Mouse (Mus musculus) embryonic facial prominence, embryonic 11.5 days (tissue): ENCODE measurements around the gene Dnajc28. TPM values are rescaled to one million over a fixed set of nuclear protein-coding genes. Genes with fewer than 3 reads are reported as not detected.

ENCODE experiments used
- ATAC-seq: fragments of 200-750 bp; cut with Nextera tagmentation; replicated peaks from 2 replicates; pipeline ENCODE4 v1.8.0; 2017; ENCODE audit warnings: low read depth; ENCODE audit not compliant: insufficient number of reproducible peaks, low FRiP score, low TSS enrichment
- DNase-seq: peaks from one replicate; pipeline ENCODE4 v3.0.0-alpha.2; 2015; ENCODE audit warnings: low spot score
- H3K27ac ChIP-seq: fragments of 300-500 bp; sonication (generic); replicated peaks from 2 replicates; pipeline ENCODE4 v1.5.1; 2014; ENCODE audit warnings: mild to moderate bottlenecking, low read depth, low read length, control low read depth
- H3K27me3 ChIP-seq: fragments of 300-500 bp; sonication (generic); 2 replicates; pipeline ENCODE4 v1.6.1; 2014; ENCODE audit warnings: mild to moderate bottlenecking, low read length, moderate library complexity, mixed read lengths; ENCODE audit not compliant: control insufficient read depth, insufficient read depth
- H3K36me3 ChIP-seq: fragments of 300-500 bp; sonication (generic); replicated peaks from 2 replicates; pipeline ENCODE4 v1.6.1; 2014; ENCODE audit warnings: low read depth, mild to moderate bottlenecking, low read length, moderate library complexity, mixed read lengths; ENCODE audit not compliant: control insufficient read depth, insufficient read depth
- H3K4me1 ChIP-seq: fragments of 300-500 bp; sonication (generic); 2 replicates; pipeline ENCODE4 v1.6.1; 2014; ENCODE audit warnings: low read length, mixed read lengths; ENCODE audit not compliant: control insufficient read depth, insufficient read depth
- H3K4me2 ChIP-seq: fragments of 300-500 bp; sonication (generic); 2 replicates; pipeline ENCODE4 v1.6.1; 2014; ENCODE audit warnings: low read depth, mild to moderate bottlenecking, control low read depth, low read length, moderate library complexity
- H3K4me3 ChIP-seq: fragments of 300-500 bp; sonication (generic); 2 replicates; pipeline ENCODE4 v1.5.1; 2014; ENCODE audit warnings: low read depth, low read length, control low read depth
- H3K9ac ChIP-seq: fragments of 300-500 bp; sonication (generic); replicated peaks from 2 replicates; pipeline ENCODE4 v1.6.1; 2014; ENCODE audit warnings: mild to moderate bottlenecking, control low read depth, low read length
- H3K9me3 ChIP-seq: fragments of 300-500 bp; sonication (generic); replicated peaks from 2 replicates; pipeline ENCODE4 v1.6.1; 2016; ENCODE audit warnings: mild to moderate bottlenecking, low read length, inconsistent platforms, mixed read lengths; ENCODE audit not compliant: control insufficient read depth
- WGBS: fragments of 180-500 bp; shearing (Covaris S2); extraction: QIAGEN DNeasy Blood & Tissue Kit; methylation state at CpG from one replicate; pipeline ENCODE4 v1.1.7; 2014; 5-methylcytosine and 5-hydroxymethylcytosine counted together
- polyA plus RNA-seq: library from polyadenylated mRNA; unstranded; fragments of >200 nt; fragmentation: Nextera tagmentation; extraction: Ambion mirVana; gene quantifications from 2 replicates; pipeline ENCODE4 v1.2.1, GENCODE M21; 2014

The Dnajc28 gene
- polyA plus RNA-seq, 1 experiment from 2014 or later = 4.7 TPM

DNA sequence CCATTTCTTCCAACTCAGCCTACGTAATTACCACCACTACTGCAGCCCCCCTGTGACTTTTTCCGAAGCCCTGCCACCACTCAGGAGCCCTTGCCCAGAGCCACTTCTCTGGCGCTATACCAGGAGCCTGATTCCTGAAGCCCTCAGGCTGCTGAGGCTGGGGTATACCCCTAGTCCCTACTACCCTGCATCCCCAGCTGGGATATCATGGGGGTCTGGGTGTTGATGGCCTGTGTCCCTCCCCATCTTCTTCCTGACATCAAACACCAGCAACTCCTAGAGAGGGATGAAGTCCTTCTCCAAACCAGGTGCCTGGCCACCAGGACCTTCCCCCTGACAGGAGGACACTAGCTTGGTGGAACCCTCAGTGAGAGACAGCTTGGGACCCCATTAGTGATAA lies 33.4 kb upstream of the Dnajc28 start:
- Histone ChIP-seq H3K9ac (no peak overlapping the region), H3K4me1 (no peaks in the 10 kb centered on the region), H3K4me3 (no peak overlapping the region), H3K27ac (no peak overlapping the region), H3K4me2 (no peak overlapping the region), H3K9me3 (no peaks in the 10 kb centered on the region), H3K27me3 (no peaks in the 10 kb centered on the region), H3K36me3 (peaks cover 28% of the 10 kb centered on the region)
- DNase-seq = no peak
- ATAC-seq = no peak
- 91% methylated on average over 3 of the region's 3 CpGs for WGBS

DNA sequence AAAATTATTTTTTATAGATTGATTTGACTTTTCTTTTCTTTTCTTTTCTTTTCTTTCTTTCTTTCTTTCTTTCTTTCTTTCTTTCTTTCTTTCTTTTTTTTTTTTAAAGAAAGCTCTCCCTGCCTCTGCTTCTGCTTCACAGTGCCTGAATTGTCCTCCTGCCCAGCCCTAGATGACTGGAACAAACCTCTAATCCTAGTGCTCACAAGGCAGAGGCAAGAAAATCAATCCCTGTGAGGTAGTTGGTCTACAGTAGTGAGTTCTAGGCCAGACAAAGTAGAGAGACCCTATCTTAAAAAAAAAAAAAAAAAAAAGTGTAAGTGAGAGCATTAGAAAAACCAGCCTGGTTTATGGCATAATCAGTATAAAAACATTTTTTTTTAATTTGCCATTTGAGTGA lies 31.0 kb upstream of the Dnajc28 start:
- no peak overlapping the region for H3K4me3 ChIP-seq
- H3K9ac ChIP-seq = no peak overlapping the region
- no peak overlapping the region for H3K27ac ChIP-seq
- H3K9me3 ChIP-seq = no peaks in the 10 kb centered on the region
- ATAC-seq (no peak), DNase-seq (no peak)
- peaks cover 5% of the 10 kb centered on the region for H3K36me3 ChIP-seq
- no peaks in the 10 kb centered on the region for H3K27me3 ChIP-seq
- H3K4me1 ChIP-seq = no peaks in the 10 kb centered on the region
- no peak overlapping the region for H3K4me2 ChIP-seq

DNA sequence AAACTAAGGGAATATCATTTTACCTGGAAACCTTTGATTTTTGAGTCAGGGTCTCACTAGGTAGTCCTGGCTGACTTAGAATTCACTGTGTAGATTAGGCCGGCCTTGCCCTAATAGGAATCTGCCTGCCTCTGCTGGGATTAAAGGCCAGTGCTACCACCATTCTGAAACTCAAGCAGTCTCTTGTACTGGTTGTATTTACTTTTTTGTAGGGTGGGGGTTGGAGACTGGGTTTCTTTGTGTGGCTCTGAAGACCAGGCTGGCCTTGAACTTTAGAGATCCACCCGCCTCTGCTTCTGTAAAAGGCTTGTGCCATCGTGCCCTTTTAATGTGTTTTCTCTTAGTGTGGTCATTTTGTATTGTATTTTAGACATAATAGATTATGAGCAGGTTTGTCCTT lies 30.4 kb upstream of the Dnajc28 start:
- peak overlapping the region; percentile 25; the same call in 1 of the 2 replicates for H3K9ac ChIP-seq
- peak overlapping the region; percentile 26 for H3K4me3 ChIP-seq
- peak overlapping the region; percentile 50 for H3K4me2 ChIP-seq
- peaks cover 3% of the 10 kb centered on the region; the same call in 1 of the 2 replicates for H3K36me3 ChIP-seq
- no peaks in the 10 kb centered on the region for H3K4me1 ChIP-seq
- H3K9me3 ChIP-seq = no peaks in the 10 kb centered on the region
- WGBS = 68% methylated on average over 3 of the region's 3 CpGs
- no peak for ATAC-seq
- DNase-seq = no peak
- no peaks in the 10 kb centered on the region for H3K27me3 ChIP-seq
- no peak overlapping the region for H3K27ac ChIP-seq

DNA sequence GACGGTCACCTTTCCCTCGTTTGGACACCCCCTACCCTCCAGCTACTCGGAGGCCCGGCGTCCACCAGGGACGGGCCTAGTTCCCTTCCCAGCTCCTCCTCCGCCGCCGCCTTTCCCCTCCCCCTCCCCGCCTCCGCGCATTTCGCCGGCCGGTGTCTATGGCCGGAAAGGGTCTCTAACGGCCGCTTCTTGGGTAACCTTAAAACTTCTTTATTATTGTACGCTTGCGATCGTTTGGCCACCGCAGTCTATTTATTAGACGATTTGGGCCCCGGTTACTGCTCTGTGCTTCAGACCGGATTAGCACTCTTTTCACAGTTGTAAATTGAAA lies 29.4 kb upstream of the Dnajc28 start:
- peak overlapping the region; percentile 96 for H3K27ac ChIP-seq
- peak overlapping the region; percentile 85 for H3K4me3 ChIP-seq
- H3K36me3 ChIP-seq = peaks cover 3% of the 10 kb centered on the region; the same call in 1 of the 2 replicates
- H3K4me1 ChIP-seq = no peaks in the 10 kb centered on the region
- H3K9ac ChIP-seq = peak overlapping the region; percentile 85
- peak overlapping the region; percentile 47 for H3K4me2 ChIP-seq
- no peaks in the 10 kb centered on the region for H3K9me3 ChIP-seq
- DNase-seq (peak; percentile 80), ATAC-seq (peak; percentile 66)
- no peaks in the 10 kb centered on the region for H3K27me3 ChIP-seq
- under 1% methylated on average over 24 of the region's 25 CpGs for WGBS

DNA sequence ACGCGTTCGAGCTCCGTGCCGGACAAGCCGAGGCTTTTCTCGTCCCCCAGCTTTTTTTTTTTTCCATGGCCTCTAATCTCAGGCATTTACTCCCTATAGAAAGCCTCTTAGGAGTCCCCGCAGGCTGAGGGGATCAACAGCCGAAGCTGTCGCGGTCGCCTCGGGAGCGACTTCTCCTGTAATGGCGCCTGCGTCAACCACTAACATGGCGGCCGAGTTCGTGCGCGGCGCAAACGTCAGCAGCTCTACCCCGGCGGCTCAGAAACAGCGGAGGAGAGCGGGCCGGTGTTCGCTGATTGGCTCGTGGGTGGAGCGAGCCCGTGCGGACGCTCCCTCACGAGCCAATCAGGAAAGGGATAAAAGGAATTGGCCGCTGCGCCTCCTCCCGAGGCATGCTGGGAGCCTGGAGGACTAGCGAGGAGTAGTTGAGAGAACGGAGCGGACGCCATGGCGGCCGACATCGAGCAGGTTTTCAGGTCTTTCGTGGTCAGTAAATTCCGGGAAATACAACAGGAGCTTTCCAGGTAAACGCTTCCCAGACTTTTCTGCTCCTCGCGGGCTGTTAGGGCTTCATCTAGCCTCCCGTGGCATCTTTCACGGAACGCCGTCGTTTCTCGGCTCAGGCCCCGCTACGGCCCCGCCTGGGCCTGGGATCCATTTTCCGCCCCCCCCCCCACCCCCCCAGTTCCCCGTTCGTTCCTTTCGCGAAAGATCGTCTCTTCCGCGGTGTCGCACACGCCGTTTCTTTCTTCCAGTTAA lies 28.8 kb upstream of the Dnajc28 start, which contains the start of gene Son:
Son (plus strand) TSS at position 46 of the 759 bp plus-strand sequence.
- H3K9me3 ChIP-seq = no peaks in the 10 kb centered on the region
- H3K27me3 ChIP-seq = no peaks in the 10 kb centered on the region
- H3K27ac ChIP-seq = peak within 1 kb of the TSS; percentile 96
- ATAC-seq (peak; percentile 94), DNase-seq (peak; percentile 98)
- under 1% methylated on average over 70 of the region's 70 CpGs for WGBS
- H3K9ac ChIP-seq = peak within 1 kb of the TSS; percentile 85
- H3K4me1 ChIP-seq = no peaks in the 10 kb centered on the region
- peaks cover 3% of the 10 kb centered on the region; the same call in 1 of the 2 replicates for H3K36me3 ChIP-seq
- H3K4me2 ChIP-seq = peak within 1 kb of the TSS; percentile 87
- H3K4me3 ChIP-seq = peak within 1 kb of the TSS; percentile 85

DNA sequence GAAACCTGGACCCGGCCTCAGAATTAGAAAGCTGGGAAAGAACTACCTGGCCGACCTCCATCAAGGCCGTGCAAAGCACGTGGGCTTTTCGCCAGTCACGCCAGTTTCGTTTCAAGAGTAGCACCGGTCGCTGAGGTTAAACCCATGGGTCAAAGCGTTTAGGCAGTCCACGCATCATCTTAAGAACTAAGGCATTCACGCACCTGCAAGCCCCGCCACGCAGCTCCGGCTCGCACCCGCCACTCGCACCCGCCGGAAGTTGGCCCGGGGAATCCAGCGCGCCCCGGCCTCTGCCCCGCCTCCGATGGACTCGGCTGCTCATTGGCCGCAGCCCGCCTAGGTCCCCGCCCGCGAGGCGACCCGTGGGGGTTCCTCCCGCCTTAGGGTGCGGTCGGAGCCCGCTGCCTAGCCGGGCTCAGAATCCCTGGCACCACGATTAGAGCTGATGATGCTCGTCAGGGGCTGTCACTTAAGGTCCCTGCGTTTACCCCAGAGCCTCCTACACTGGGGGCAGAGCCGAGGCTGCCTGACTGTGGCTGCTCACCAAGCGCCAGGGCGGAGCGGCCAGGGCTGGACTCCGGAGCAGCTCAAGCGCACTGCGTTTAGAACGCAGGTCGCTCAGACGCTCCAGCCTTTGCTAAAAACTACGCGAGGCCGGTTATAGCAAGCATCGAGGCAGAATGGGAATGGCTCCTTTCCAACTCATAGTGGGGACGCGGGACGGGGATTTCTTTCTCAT lies 28.0 kb upstream of the Dnajc28 start, which contains the start of gene Gart:
Gart (minus strand) TSS at position 272 of the 739 bp plus-strand sequence.
- no peaks in the 10 kb centered on the region for H3K27me3 ChIP-seq
- ATAC-seq (peak; percentile 91), DNase-seq (peak; percentile 94)
- no peaks in the 10 kb centered on the region for H3K9me3 ChIP-seq
- H3K9ac ChIP-seq = peak within 1 kb of the TSS; percentile 85
- peak within 1 kb of the TSS; percentile 85 for H3K4me3 ChIP-seq
- H3K4me2 ChIP-seq = peak within 1 kb of the TSS; percentile 87
- no peaks in the 10 kb centered on the region; the same call in 1 of the 2 replicates for H3K36me3 ChIP-seq
- WGBS = under 1% methylated on average over 59 of the region's 59 CpGs
- H3K4me1 ChIP-seq = no peaks in the 10 kb centered on the region
- H3K27ac ChIP-seq = peak within 1 kb of the TSS; percentile 96

DNA sequence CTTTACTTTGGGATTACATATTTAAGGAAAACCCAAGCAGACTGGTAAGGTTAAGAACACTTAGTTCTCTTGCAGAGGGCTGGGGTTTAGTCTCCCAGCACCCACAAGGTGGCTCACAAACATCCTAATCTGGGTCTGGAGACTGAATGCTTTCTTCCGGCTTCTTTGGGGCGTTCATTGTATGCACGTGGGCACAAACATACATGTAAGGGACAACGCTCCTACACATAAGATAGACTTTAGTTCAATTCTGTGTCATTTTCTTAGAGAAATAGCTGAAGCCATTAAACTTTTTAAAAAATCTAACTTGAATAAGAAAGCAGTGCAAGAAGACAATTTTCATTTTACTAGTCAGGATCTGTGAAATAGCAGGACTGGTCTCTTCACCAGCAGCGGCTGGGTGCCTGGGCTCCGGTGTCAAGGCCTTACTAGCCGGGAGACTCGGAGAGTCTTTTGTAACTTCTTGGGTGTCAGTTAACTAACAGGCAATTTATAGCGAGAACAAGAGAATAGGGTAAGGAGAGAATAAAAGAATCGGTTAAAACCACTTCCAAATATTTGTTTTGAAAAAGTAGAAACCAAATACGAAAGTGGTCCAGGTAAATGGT lies 27.3 kb upstream of the Dnajc28 start:
- Histone ChIP-seq H3K27ac (no peak overlapping the region), H3K9ac (peak overlapping the region; percentile 85), H3K4me2 (peak overlapping the region; percentile 87), H3K9me3 (no peaks in the 10 kb centered on the region), H3K36me3 (peaks cover 2% of the 10 kb centered on the region; the same call in 1 of the 2 replicates), H3K4me3 (peak overlapping the region; percentile 85), H3K27me3 (no peaks in the 10 kb centered on the region), H3K4me1 (no peaks in the 10 kb centered on the region)
- 1% methylated on average over 11 of the region's 11 CpGs for WGBS
- ATAC-seq (no peak), DNase-seq (peak; percentile 51)
